Mouse (Mus musculus): ENCODE measurements around the gene Mical3. TPM values are rescaled to one million over a fixed set of nuclear protein-coding genes. Genes with fewer than 3 reads are reported as not detected.

Gene Mical3
- polyA plus RNA-seq, 1 experiment from 2014 or later: 11.8 TPM

GRCm38 (mm10) chr6:121086226-121086625 is 44.6 kb downstream of the Mical3 start:
- peaks cover 50% of the 10 kb centered on the region for H3K4me1 ChIP-seq (replicated peaks)
- 0 out of 2 replicates have a peak, but pooled peaks cover 11% of the 10 kb centered on the region for H3K9me3 ChIP-seq
- H3K4me3 ChIP-seq: no peak overlapping the region
- WGBS: 88% methylated on average over 9 of the region's 9 CpGs
- peaks cover 16% of the 10 kb centered on the region; the same call in 1 of the 2 replicates for H3K36me3 ChIP-seq
- no peaks in the 10 kb centered on the region for H3K27me3 ChIP-seq (ENCODE audit: insufficient read depth, poor library complexity, severe bottlenecking)
- peak overlapping the region; percentile 50; the same call in 1 of the 2 replicates for H3K27ac ChIP-seq
- no peak for DNase-seq (ENCODE audit: low spot score)

- DNase-seq (ENCODE audit: low spot score): no peak
- H3K27ac ChIP-seq: peak overlapping the region; percentile 51
- H3K9me3 ChIP-seq: no peaks in the 10 kb centered on the region
- H3K4me3 ChIP-seq: no peak overlapping the region
- peaks cover 63% of the 10 kb centered on the region for H3K4me1 ChIP-seq (replicated peaks)
- H3K36me3 ChIP-seq: no peaks in the 10 kb centered on the region; the same call in 1 of the 2 replicates
- WGBS: 80% methylated on average over 6 of the region's 6 CpGs
- H3K27me3 ChIP-seq (ENCODE audit: insufficient read depth, poor library complexity, severe bottlenecking): no peaks in the 10 kb centered on the region
These were observed 46.7 kb downstream of the Mical3 start for GRCm38 (mm10) chr6:121084050-121084480.

- Histone ChIP-seq H3K36me3 (no peaks in the 10 kb centered on the region; the same call in 1 of the 2 replicates), H3K9me3 (no peaks in the 10 kb centered on the region), H3K27me3 (ENCODE audit: insufficient read depth, poor library complexity, severe bottlenecking) (no peaks in the 10 kb centered on the region), H3K4me1 (replicated peaks) (peaks cover 59% of the 10 kb centered on the region), H3K4me3 (no peak overlapping the region), H3K27ac (peak overlapping the region; percentile 80)
- DNase-seq (ENCODE audit: low spot score): no peak
- WGBS: 85% methylated on average over 10 of the region's 10 CpGs
These were observed 48.7 kb downstream of the Mical3 start for GRCm38 (mm10) chr6:121082094-121082473.

- H3K4me3 ChIP-seq: no peak overlapping the region
- no peaks in the 10 kb centered on the region; the same call in 1 of the 2 replicates for H3K36me3 ChIP-seq
- peaks cover 58% of the 10 kb centered on the region for H3K4me1 ChIP-seq (replicated peaks)
- H3K27ac ChIP-seq: peak overlapping the region; percentile 80
- DNase-seq (ENCODE audit: low spot score): peak; percentile 43
- H3K27me3 ChIP-seq (ENCODE audit: insufficient read depth, poor library complexity, severe bottlenecking): no peaks in the 10 kb centered on the region
- 67% methylated on average over 26 of the region's 26 CpGs for WGBS
- no peaks in the 10 kb centered on the region for H3K9me3 ChIP-seq
These were observed 49.3 kb downstream of the Mical3 start for GRCm38 (mm10) chr6:121081288-121082093.

- no peak overlapping the region for H3K4me3 ChIP-seq
- no peak for DNase-seq (ENCODE audit: low spot score)
- H3K27ac ChIP-seq: no peak overlapping the region
- H3K36me3 ChIP-seq: no peaks in the 10 kb centered on the region
- H3K27me3 ChIP-seq (ENCODE audit: insufficient read depth, poor library complexity, severe bottlenecking): no peaks in the 10 kb centered on the region
- WGBS: 92% methylated on average over 5 of the region's 5 CpGs
- H3K4me1 ChIP-seq (replicated peaks): peaks cover 37% of the 10 kb centered on the region
- no peaks in the 10 kb centered on the region for H3K9me3 ChIP-seq
These were observed 52.6 kb downstream of the Mical3 start for GRCm38 (mm10) chr6:121078175-121078574.

- WGBS: 90% methylated on average over 12 of the region's 12 CpGs
These were observed 53.8 kb downstream of the Mical3 start for GRCm38 (mm10) chr6:121076929-121077566.

GRCm38 (mm10) chr6:121075763-121076162 is 55.0 kb downstream of the Mical3 start:
- Histone ChIP-seq H3K9me3 (no peaks in the 10 kb centered on the region), H3K36me3 (no peaks in the 10 kb centered on the region), H3K27ac (no peak overlapping the region), H3K4me1 (replicated peaks) (peaks cover 30% of the 10 kb centered on the region), H3K27me3 (ENCODE audit: insufficient read depth, poor library complexity, severe bottlenecking) (no peaks in the 10 kb centered on the region), H3K4me3 (no peak overlapping the region)
- DNase-seq (ENCODE audit: low spot score): no peak
- WGBS: 94% methylated on average over 1 of the region's 1 CpGs

More at GRCm38 (mm10) chr6:121076929-121077566, 53.8 kb downstream of the Mical3 start:
- Histone ChIP-seq H3K9me3 (no peaks in the 10 kb centered on the region), H3K36me3 (no peaks in the 10 kb centered on the region), H3K4me3 (no peak overlapping the region), H3K4me1 (replicated peaks) (peaks cover 37% of the 10 kb centered on the region), H3K27ac (no peak overlapping the region), H3K27me3 (ENCODE audit: insufficient read depth, poor library complexity, severe bottlenecking) (no peaks in the 10 kb centered on the region)
- DNase-seq (ENCODE audit: low spot score): no peak

- Histone ChIP-seq H3K4me3 (no peak overlapping the region), H3K36me3 (no peaks in the 10 kb centered on the region), H3K4me1 (replicated peaks) (peaks cover 39% of the 10 kb centered on the region), H3K27me3 (ENCODE audit: insufficient read depth, poor library complexity, severe bottlenecking) (no peaks in the 10 kb centered on the region), H3K9me3 (no peaks in the 10 kb centered on the region), H3K27ac (no peak overlapping the region)
- WGBS: 85% methylated on average over 7 of the region's 7 CpGs
- DNase-seq (ENCODE audit: low spot score): no peak
These were observed 57.5 kb downstream of the Mical3 start for GRCm38 (mm10) chr6:121073312-121073711.

- WGBS: 73% methylated on average over 2 of the region's 2 CpGs
- H3K9me3 ChIP-seq: no peaks in the 10 kb centered on the region
- no peak overlapping the region for H3K27ac ChIP-seq
- H3K27me3 ChIP-seq (ENCODE audit: insufficient read depth, poor library complexity, severe bottlenecking): no peaks in the 10 kb centered on the region
- H3K4me1 ChIP-seq (replicated peaks): peaks cover 44% of the 10 kb centered on the region
- no peaks in the 10 kb centered on the region for H3K36me3 ChIP-seq
- H3K4me3 ChIP-seq: no peak overlapping the region
- DNase-seq (ENCODE audit: low spot score): no peak
These were observed 58.2 kb downstream of the Mical3 start for GRCm38 (mm10) chr6:121072615-121073014.

GRCm38 (mm10) chr6:121070584-121071230 is 60.1 kb downstream of the Mical3 start:
- H3K4me3 ChIP-seq: no peak overlapping the region
- no peak for DNase-seq (ENCODE audit: low spot score)
- no peaks in the 10 kb centered on the region for H3K36me3 ChIP-seq
- 80% methylated on average over 9 of the region's 9 CpGs for WGBS
- peaks cover 58% of the 10 kb centered on the region for H3K4me1 ChIP-seq (replicated peaks)
- H3K27ac ChIP-seq: peak overlapping the region; percentile 23; the same call in 1 of the 2 replicates
- H3K9me3 ChIP-seq: no peaks in the 10 kb centered on the region
- no peaks in the 10 kb centered on the region for H3K27me3 ChIP-seq (ENCODE audit: insufficient read depth, poor library complexity, severe bottlenecking)

GRCm38 (mm10) chr6:121069156-121069555 is 61.6 kb downstream of the Mical3 start:
- Histone ChIP-seq H3K36me3 (no peaks in the 10 kb centered on the region), H3K27me3 (ENCODE audit: insufficient read depth, poor library complexity, severe bottlenecking) (no peaks in the 10 kb centered on the region), H3K4me1 (replicated peaks) (peaks cover 73% of the 10 kb centered on the region), H3K27ac (peak overlapping the region; percentile 16; the same call in 1 of the 2 replicates), H3K9me3 (no peaks in the 10 kb centered on the region), H3K4me3 (no peak overlapping the region)
- WGBS: 81% methylated on average over 8 of the region's 8 CpGs
- no peak for DNase-seq (ENCODE audit: low spot score)

- 78% methylated on average over 7 of the region's 7 CpGs for WGBS
- Histone ChIP-seq H3K27ac (no peak overlapping the region), H3K9me3 (no peaks in the 10 kb centered on the region), H3K4me1 (replicated peaks) (peaks cover 81% of the 10 kb centered on the region), H3K4me3 (no peak overlapping the region), H3K27me3 (ENCODE audit: insufficient read depth, poor library complexity, severe bottlenecking) (no peaks in the 10 kb centered on the region), H3K36me3 (no peaks in the 10 kb centered on the region)
- no peak for DNase-seq (ENCODE audit: low spot score)
These were observed 62.7 kb downstream of the Mical3 start for GRCm38 (mm10) chr6:121068087-121068464.
